Mouse (Mus musculus) adrenal gland, postnatal 25 days (tissue): ENCODE results near the gene T. TPM values are rescaled to one million over a fixed set of nuclear protein-coding genes. Genes with fewer than 3 reads are reported as not detected.
"Not testable (repeated sequence)": the region's sequence is repeated elsewhere in the genome, so short reads cannot be mapped to it uniquely, and the experiment has no call there.

Experiments used
- DNase-seq: peaks from one replicate; pipeline ENCODE4 v3.0.0; 2021; ENCODE audit warnings: mixed read lengths
- long read RNA-seq: library from polyadenylated mRNA; stranded (forward); transcript quantifications from one replicate; pipeline ENCODE4 v2.0.0, GENCODE M21; 2021
- total RNA-seq: library from RNA; stranded (reverse); gene quantifications from 2 replicates; pipeline ENCODE4 v1.2.3, GENCODE M21; 2021

Gene T
- not detected in 2 replicates for total RNA-seq
- long read RNA-seq: 0 reads

GRCm38 (mm10) chr17:8433978-8434960 lies at the start of gene T:
TSS of gene T (plus strand) at chr17:8434423.
- DNase-seq: no peak

GRCm38 (mm10) chr17:8385441-8385840 lies 48.8 kb upstream of the T start:
- DNase-seq: no peak

GRCm38 (mm10) chr17:8388463-8388862 lies 45.8 kb upstream of the T start:
- peak; percentile 17 for DNase-seq

GRCm38 (mm10) chr17:8388990-8389789 lies 45.0 kb upstream of the T start:
- DNase-seq: no peak

DNA sequence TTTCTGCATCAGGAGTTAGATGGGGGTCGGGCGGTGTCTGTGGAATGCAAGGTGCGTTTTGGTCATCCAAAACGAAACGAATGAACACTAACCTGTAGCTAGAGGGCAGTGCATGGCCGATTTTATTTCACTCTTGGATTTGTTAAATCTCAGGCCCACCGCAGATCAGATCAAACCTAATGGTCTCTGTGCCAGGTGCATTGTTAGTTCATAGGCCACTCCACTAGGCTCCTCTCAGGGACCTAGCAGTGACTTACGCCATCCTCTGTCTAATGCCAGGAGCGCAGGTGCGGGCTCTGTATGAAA lies 44.5 kb upstream of the T start:
- DNase-seq: no peak

DNA sequence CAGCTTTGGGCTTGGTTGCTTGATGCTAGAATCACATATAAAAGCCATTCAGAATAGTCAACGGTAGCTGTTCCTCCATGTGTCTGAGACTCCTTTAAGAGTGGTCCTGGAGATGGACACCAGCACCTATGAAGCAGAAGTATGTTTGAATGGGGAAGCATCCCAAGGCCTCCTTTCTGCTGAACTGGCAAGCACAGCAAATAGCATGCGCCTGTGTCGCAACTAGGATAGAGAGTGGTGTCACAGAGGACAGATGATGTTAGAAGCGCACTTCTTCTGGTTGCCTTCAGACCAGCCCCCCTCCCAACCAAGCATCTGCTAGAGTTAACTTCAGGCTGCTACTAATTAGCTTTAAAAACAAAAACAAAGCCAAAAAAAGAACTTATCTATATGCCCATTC lies 43.7 kb upstream of the T start:
- no peak for DNase-seq

GRCm38 (mm10) chr17:8396371-8396770 lies 37.9 kb upstream of the T start:
- no peak for DNase-seq

GRCm38 (mm10) chr17:8397946-8398345 lies 36.3 kb upstream of the T start:
- DNase-seq: no peak

GRCm38 (mm10) chr17:8403932-8404331 lies 30.3 kb upstream of the T start:
- DNase-seq: not testable (repeated sequence)

- no peak for DNase-seq
Observed at GRCm38 (mm10) chr17:8406285-8406684, 27.9 kb upstream of the T start.

DNA sequence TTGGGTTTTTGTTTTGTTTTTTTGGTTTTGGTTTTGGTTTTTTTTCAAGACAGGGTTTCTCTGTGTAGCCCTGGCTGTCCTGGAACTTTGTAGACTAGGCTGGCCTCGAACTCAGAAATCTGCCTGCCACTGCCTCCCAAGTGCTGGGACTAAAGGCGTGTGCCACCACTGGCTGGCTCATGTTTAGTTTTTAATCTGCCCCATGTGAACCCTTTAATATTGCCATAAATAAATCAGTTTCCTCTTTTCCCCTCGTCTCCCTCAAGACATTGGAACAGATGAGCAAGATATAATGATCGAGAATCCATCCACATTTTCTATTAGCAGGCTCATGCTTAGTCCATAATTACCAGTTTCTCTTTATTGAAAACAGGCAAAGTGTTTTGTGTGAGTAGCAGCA lies 26.2 kb upstream of the T start:
- DNase-seq: not testable (repeated sequence)

GRCm38 (mm10) chr17:8408589-8409295 lies 25.5 kb upstream of the T start:
- no peak for DNase-seq

GRCm38 (mm10) chr17:8410330-8410729 lies 23.9 kb upstream of the T start:
- no peak for DNase-seq

GRCm38 (mm10) chr17:8413656-8414055 lies 20.6 kb upstream of the T start:
- no peak for DNase-seq

GRCm38 (mm10) chr17:8415533-8415932 lies 18.7 kb upstream of the T start:
- no peak for DNase-seq

GRCm38 (mm10) chr17:8416865-8417264 lies 17.4 kb upstream of the T start:
- DNase-seq: no peak

DNA sequence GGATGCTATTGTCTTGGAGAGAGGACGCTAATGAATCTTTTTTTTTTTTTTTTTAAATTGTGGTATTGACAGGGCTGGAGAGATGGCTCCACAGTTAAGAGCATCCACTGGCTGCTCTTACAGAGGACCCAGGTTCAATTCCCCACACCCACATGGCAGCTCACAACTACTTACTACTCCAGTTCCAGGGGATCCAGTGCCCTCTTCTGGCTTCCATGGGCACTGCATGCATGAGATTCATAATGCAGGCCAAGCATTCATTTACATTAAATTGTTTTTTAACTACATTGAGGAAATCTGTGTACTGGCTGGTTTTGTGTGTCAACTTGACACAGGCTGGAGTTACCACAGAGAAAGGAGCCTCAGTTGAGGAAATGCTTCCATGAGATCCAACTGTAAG lies 13.5 kb upstream of the T start:
- no peak for DNase-seq

DNA sequence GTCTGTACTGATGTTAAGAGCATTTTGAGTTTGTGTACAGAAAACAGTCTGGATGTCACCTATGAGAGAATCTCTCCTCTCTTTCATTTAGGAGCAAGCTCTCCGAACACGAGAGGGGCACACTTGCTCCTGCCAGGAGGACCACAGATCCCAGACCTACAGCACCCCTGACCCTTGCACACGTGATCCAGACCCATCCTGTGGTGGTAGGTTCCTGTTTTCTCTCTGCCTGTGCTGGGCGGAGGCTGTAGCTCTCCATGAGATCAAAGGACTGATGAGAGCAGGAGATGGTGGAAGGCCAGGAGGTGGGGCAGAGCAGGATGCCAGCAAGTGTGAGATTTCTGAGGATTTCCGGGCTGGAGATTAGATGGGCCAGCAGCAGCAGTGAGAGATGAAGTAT lies 12.7 kb upstream of the T start:
- no peak for DNase-seq

GRCm38 (mm10) chr17:8423283-8423682 lies 10.9 kb upstream of the T start:
- no peak for DNase-seq

- no peak for DNase-seq
Observed at GRCm38 (mm10) chr17:8429436-8429835, 4.8 kb upstream of the T start.

GRCm38 (mm10) chr17:8429896-8430295 lies 4.3 kb upstream of the T start:
- DNase-seq: no peak

DNA sequence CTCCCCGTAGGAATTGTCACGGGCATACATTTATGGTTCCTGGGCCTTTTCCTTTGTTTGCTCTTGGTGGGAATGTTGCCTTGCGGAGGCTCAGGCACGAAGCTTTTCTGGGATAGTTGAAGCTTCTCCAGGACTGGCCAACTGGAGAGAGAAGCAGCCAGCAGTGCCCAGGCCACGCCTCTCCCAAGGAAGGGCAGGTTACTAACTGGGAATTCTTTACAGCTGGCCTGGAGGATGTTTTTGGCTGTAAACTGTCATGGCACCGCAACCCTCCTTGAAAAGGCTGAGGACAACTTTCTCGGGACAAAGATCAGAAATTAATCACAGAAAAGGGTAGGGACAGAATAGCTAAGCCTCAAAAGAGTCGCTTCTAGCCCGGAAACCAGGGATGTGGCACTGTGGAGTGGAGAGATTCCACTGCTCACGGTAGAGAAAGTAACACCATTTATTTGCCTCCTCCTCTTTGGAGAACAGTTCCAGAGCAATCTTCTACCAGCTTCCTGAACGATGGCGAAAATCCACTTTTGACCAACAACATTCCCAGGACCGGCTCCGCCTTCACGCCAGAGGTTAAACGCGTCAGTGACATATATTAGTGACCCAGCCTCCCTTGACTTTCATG lies 1.9 kb upstream of the T start:
- DNase-seq: no peak
